Mouse (Mus musculus): ENCODE data around the gene Cyp24a1. TPM values are rescaled to one million over a fixed set of nuclear protein-coding genes. Genes with fewer than 3 reads are reported as not detected.

Gene Cyp24a1
- total RNA-seq, 2 experiments from 2014 or later: not detected

- no peak for ATAC-seq (replicated peaks; ENCODE audit: poor library complexity)
Measured at GRCm38 (mm10) chr2:170446843-170447383, 50.0 kb downstream of the Cyp24a1 start.

GRCm38 (mm10) chr2:170445861-170446260, 51.1 kb downstream of the Cyp24a1 start:
- no peak for ATAC-seq (replicated peaks; ENCODE audit: poor library complexity)

GRCm38 (mm10) chr2:170442535-170442934, 54.4 kb downstream of the Cyp24a1 start:
- peak; percentile 77 for ATAC-seq (replicated peaks; ENCODE audit: poor library complexity)

- ATAC-seq (replicated peaks; ENCODE audit: poor library complexity): no peak
Measured at GRCm38 (mm10) chr2:170438782-170439181, 58.2 kb downstream of the Cyp24a1 start.

DNA sequence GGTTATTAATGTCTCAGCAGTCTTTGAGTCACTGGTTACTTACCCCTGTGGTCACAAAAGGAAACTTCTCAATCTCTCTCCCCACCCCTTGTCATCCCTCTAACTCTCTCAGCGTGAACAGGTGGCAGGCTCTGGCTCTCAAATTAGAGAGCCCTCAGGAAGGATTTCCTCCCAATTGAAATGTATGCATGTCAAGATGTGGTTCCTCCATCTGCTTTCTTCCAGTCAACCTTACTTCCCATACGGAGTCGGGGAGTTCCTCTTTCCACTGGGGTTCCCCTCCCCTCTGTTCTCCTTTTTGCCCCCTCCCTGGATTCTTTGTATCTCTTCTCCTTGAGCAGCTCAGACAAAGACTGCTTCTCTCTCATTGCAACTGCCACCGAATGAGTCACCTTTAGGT, 60.7 kb downstream of the Cyp24a1 start:
- ATAC-seq (replicated peaks; ENCODE audit: poor library complexity): peak; percentile 94

Other genes with a start within 250 kb of the Cyp24a1 start
- 0.81 and 1.2 TPM in 2 replicates for gene Bcas1, start 69.3 kb downstream of the Cyp24a1 start, total RNA-seq (2015)
- 1.1 and 1.9 TPM in 2 replicates for gene Bcas1, start 69.3 kb downstream of the Cyp24a1 start, total RNA-seq (2017)
- 56.2 and 65.0 TPM in 2 replicates for gene Pfdn4, start 717 bp downstream of the Cyp24a1 start, total RNA-seq (2015)
- gene Pfdn4, start 717 bp downstream of the Cyp24a1 start, total RNA-seq (2017): 78.6 and 104 TPM in 2 replicates
- not detected in 2 replicates for gene 4930470P17Rik, start 104.9 kb upstream of the Cyp24a1 start, total RNA-seq (2015)
- gene 4930470P17Rik, start 104.9 kb upstream of the Cyp24a1 start, total RNA-seq (2017): not detected in 2 replicates
- gene Dok5, start 234.7 kb upstream of the Cyp24a1 start, total RNA-seq (2015): 0.25 TPM in 1 of 2 replicates, not detected in the other
- gene Dok5, start 234.7 kb upstream of the Cyp24a1 start, total RNA-seq (2017): not detected in 2 replicates